Mouse (Mus musculus): ENCODE results near the gene Ikzf4.

GRCm38 (mm10) chr10:128591436-128591835 lies 54.4 kb downstream of the Ikzf4 start:
- TF ChIP-seq CTCF (conservative IDR thresholded peaks at IDR 0.05; ENCODE audit: low read length) (no peak), NANOG (IDR thresholded peaks at IDR 0.05; ENCODE audit: borderline replicate concordance, low read length) (no peak), POU5F1 (IDR thresholded peaks at IDR 0.05; ENCODE audit: borderline replicate concordance, low read length) (no peak)

Data from E14TG2a.4 (cell line).